Mouse (Mus musculus) heart, postnatal 0 days (tissue): ENCODE results near the gene Stxbp2. TPM values are rescaled to one million over a fixed set of nuclear protein-coding genes. Genes with fewer than 3 reads are reported as not detected.
A peak's percentile ranks its signal among the peaks of the same experiment; 100 is the strongest.

ENCODE experiments used
- ATAC-seq: fragments of 200-750 bp; cut with Nextera tagmentation; 2 replicates; pipeline ENCODE4 v1.8.0; 2017; ENCODE audit warnings: low read depth, moderate number of reproducible peaks, moderate library complexity; ENCODE audit not compliant: insufficient read depth
- DNase-seq: peaks from one replicate; pipeline ENCODE4 v3.0.0-alpha.2; 2016; ENCODE audit warnings: low spot score
- H3K27ac ChIP-seq: fragments of 300-500 bp; sonication (generic); 2 replicates; pipeline ENCODE4 v1.5.1; 2014; ENCODE audit warnings: low read depth, mild to moderate bottlenecking
- H3K27me3 ChIP-seq: fragments of 300-500 bp; sonication (generic); 2 replicates; pipeline ENCODE4 v1.6.1; 2014; ENCODE audit warnings: low read length, mixed read lengths; ENCODE audit not compliant: control insufficient read depth, insufficient read depth
- H3K36me3 ChIP-seq: fragments of 300-500 bp; sonication (generic); replicated peaks from 2 replicates; pipeline ENCODE4 v1.6.1; 2014; ENCODE audit warnings: low read length, mixed read lengths; ENCODE audit not compliant: control insufficient read depth, insufficient read depth
- H3K4me1 ChIP-seq: fragments of 300-500 bp; sonication (generic); 2 replicates; pipeline ENCODE4 v1.6.1; 2014; ENCODE audit warnings: antibody characterized with exemption; ENCODE audit not compliant: control insufficient read depth, insufficient read depth
- H3K4me2 ChIP-seq: fragments of 300-500 bp; sonication (generic); 2 replicates; pipeline ENCODE4 v1.6.1; 2014; ENCODE audit warnings: low read depth, mild to moderate bottlenecking, low read length, moderate library complexity
- H3K4me3 ChIP-seq: fragments of 300-500 bp; sonication (generic); 2 replicates; pipeline ENCODE4 v1.5.1; 2014; ENCODE audit warnings: low read depth, low read length
- H3K9ac ChIP-seq: fragments of 300-500 bp; sonication (generic); replicated peaks from 2 replicates; pipeline ENCODE4 v1.6.1; 2014; ENCODE audit warnings: low read depth, low read length, mixed read lengths
- H3K9me3 ChIP-seq: fragments of 300-500 bp; sonication (generic); replicated peaks from 2 replicates; pipeline ENCODE4 v1.6.1; 2016; ENCODE audit warnings: low read length; ENCODE audit not compliant: control insufficient read depth
- CTCF ChIP-seq: IDR thresholded peaks from 2 replicates; pipeline ENCODE4 v1.5.1; 2016; ENCODE audit warnings: antibody characterized with exemption, control low read depth, low read depth
- EP300 ChIP-seq: IDR thresholded peaks from 2 replicates; pipeline ENCODE4 v1.6.1; 2016; ENCODE audit warnings: antibody characterized with exemption, low read depth
- WGBS: fragments of 180-500 bp; shearing (Covaris S2); extraction: QIAGEN DNeasy Blood & Tissue Kit; methylation state at CpG from one replicate; pipeline ENCODE4 v1.1.7; 2014; 5-methylcytosine and 5-hydroxymethylcytosine counted together
- polyA plus RNA-seq: library from polyadenylated mRNA; unstranded; fragments of >200 nt; fragmentation: Nextera tagmentation; extraction: Ambion mirVana; gene quantifications from 2 replicates; pipeline ENCODE4 v1.2.1, GENCODE M21; 2015
- total RNA-seq: library from RNA; depleted of rRNA; stranded (reverse); fragments of >200 nt; gene quantifications from 2 replicates; pipeline ENCODE4 v1.2.3, GENCODE M21; 2014; ENCODE audit warnings: low replicate concordance

Gene Stxbp2
- total and polyA plus RNA-seq, 2 experiments from 2014 or later = 14.5 to 15.2 TPM

DNA sequence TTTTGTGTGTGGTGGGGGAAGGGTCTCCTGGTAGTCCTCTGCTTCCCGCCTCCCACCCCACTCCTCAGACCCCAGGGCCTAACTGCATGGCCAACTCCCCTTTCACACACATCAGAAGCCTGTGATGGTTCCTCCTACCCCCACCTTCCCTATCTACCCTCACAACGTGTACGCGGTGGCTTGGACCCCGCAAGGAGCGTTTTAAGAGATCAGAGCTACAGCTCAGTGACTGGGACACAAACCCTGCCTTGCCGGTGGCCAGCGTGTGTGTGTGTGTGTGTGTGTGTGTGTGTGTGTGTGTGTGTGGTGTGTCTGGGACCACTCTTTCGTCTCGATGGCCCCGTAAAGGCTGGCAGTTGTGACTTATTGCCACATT lies 42.5 kb upstream of the Stxbp2 start:
- 0 out of 2 replicates have a peak, but pooled peaks have one; percentile 10 for ATAC-seq
- 21% methylated on average over 11 of the region's 11 CpGs for WGBS
- peak overlapping the region; percentile 100 for H3K4me2 ChIP-seq
- H3K36me3 ChIP-seq = no peaks in the 10 kb centered on the region
- H3K9me3 ChIP-seq = no peaks in the 10 kb centered on the region
- peaks cover 18% of the 10 kb centered on the region; the same call in 1 of the 2 replicates for H3K27me3 ChIP-seq
- peak overlapping the region; percentile 53; the same call in 1 of the 2 replicates for H3K9ac ChIP-seq
- H3K4me1 ChIP-seq = peaks cover 5% of the 10 kb centered on the region; the same call in 1 of the 2 replicates
- peak overlapping the region; percentile 71 for H3K4me3 ChIP-seq
- H3K27ac ChIP-seq = no peak overlapping the region
- TF ChIP-seq EP300 (no peak), CTCF (no peak)
- DNase-seq = no peak

DNA sequence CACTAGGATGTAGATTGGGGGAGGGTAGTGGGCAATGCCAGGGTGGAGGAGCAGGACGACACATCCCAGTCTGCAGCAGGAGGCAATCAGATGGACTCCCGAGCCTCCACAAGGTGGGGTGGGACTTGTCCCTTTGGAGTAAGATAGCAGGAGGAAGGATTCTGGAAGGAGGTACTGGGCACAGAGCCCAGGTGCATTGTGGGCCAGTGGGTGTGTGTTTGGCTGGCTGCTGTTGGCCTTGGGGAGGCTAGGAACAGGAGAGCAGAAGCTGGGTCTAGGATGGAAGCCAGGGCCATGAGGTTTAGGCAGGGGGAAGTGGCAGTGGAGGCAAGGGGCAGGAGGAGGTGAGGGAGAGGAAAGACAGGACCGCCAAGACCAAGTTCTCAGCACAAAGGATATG lies 37.3 kb upstream of the Stxbp2 start:
- Histone ChIP-seq H3K36me3 (no peaks in the 10 kb centered on the region), H3K4me2 (no peak overlapping the region), H3K4me3 (no peak overlapping the region), H3K9ac (no peak overlapping the region), H3K27me3 (no peaks in the 10 kb centered on the region), H3K4me1 (no peaks in the 10 kb centered on the region), H3K9me3 (no peaks in the 10 kb centered on the region), H3K27ac (no peak overlapping the region)
- DNase-seq = no peak
- 35% methylated on average over 3 of the region's 3 CpGs for WGBS
- TF ChIP-seq EP300 = no peak
- no peak for TF ChIP-seq CTCF
- ATAC-seq = no peak

DNA sequence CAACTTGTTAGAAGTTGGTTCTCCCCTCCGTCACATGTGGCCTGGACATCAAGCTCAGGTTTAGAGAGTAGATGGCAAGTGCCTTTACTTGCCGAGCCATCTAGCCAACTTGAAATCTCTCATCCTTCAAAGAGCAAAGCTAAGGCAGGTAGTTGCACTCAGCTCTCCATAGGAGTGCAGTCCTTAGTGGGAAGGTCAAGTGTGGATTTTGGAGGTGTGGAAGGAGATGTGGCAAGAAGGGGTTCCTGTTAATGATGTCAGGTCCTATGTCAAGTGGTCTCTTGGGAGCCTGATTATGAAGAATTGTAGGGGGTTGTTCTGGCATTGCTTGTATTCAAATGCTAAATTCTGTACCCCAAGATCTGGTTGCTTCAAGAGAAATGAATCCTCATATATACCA lies 36.3 kb upstream of the Stxbp2 start:
- H3K9me3 ChIP-seq = no peaks in the 10 kb centered on the region
- no peak for ATAC-seq
- no peaks in the 10 kb centered on the region for H3K27me3 ChIP-seq
- H3K4me1 ChIP-seq = no peaks in the 10 kb centered on the region
- no peak overlapping the region for H3K4me3 ChIP-seq
- TF ChIP-seq EP300 (no peak), CTCF (no peak)
- no peak overlapping the region for H3K27ac ChIP-seq
- 78% methylated on average over 2 of the region's 2 CpGs for WGBS
- no peak overlapping the region for H3K4me2 ChIP-seq
- no peak overlapping the region for H3K9ac ChIP-seq
- DNase-seq = no peak
- H3K36me3 ChIP-seq = no peaks in the 10 kb centered on the region

DNA sequence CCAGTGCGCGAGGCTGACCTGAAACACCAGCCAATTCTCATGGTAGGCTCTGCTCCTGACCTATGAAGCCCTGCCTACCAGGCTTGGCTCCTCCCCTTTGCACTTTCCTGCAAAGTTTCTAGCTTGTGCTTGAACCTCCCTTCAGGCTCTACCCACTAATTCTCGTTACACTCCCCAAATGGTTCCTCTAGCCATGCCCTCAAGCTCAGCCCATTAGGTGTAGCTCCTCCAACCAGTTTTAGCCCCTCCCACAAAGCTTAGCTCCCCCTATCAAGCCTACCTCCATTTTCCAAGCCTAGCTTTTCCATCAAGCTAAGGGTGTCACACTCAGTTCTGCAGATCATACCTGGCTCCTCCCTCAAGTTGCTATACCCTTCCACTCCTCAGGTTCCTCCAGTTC lies 32.7 kb upstream of the Stxbp2 start:
- H3K27me3 ChIP-seq = no peaks in the 10 kb centered on the region
- H3K9me3 ChIP-seq = no peaks in the 10 kb centered on the region
- no peak overlapping the region for H3K4me2 ChIP-seq
- no peaks in the 10 kb centered on the region for H3K36me3 ChIP-seq
- DNase-seq (no peak), ATAC-seq (no peak)
- WGBS = 60% methylated on average over 3 of the region's 3 CpGs
- no peak overlapping the region for H3K9ac ChIP-seq
- no peak overlapping the region for H3K4me3 ChIP-seq
- H3K4me1 ChIP-seq = no peaks in the 10 kb centered on the region
- TF ChIP-seq EP300 (no peak), CTCF (no peak)
- no peak overlapping the region for H3K27ac ChIP-seq

DNA sequence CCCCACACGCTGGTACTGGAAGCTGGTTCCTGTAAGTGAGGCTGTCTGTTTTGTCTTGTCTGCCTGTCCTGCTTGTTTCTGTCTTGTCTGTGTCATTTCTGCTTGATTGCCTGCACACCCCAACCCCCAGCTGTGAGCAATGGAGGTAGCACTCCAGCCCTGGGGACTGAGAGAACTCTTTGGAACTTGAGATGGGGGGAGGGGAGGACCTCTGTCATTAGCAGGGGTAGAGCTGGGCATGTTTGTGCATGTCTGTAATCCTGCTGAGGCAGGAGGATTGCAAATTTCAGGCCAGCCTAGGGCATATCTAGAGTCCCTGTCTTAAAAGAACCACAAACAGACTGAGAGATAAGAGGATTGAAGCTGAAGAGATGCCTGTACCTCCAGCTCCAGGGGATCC lies 31.5 kb upstream of the Stxbp2 start:
- no peak overlapping the region for H3K9ac ChIP-seq
- DNase-seq (no peak), ATAC-seq (no peak)
- H3K27ac ChIP-seq = no peak overlapping the region
- TF ChIP-seq CTCF (no peak), EP300 (no peak)
- no peaks in the 10 kb centered on the region for H3K4me1 ChIP-seq
- 50% methylated on average over 1 of the region's 1 CpGs for WGBS
- no peaks in the 10 kb centered on the region for H3K36me3 ChIP-seq
- no peak overlapping the region for H3K4me2 ChIP-seq
- no peak overlapping the region for H3K4me3 ChIP-seq
- H3K27me3 ChIP-seq = no peaks in the 10 kb centered on the region
- H3K9me3 ChIP-seq = no peaks in the 10 kb centered on the region

DNA sequence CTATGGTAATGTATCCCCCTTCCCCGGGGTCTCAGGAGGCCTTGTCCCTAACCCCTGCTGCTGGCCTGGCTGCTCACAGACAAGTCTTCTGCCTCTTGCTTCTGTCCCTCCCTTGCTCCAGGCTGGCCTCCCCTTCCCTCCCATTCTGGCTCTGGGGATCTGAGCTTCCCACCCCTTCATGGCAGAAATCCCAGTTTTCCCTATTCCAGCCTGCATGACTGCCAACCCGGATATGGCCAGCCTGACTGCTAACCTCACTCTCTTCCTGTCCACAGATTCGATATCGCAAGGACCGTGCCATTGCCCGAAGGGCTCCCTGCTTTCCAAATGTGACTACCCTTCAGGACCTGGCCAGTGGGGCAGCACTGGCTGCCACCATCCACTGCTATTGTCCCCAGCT lies 30.4 kb upstream of the Stxbp2 start:
- no peak overlapping the region for H3K4me3 ChIP-seq
- no peaks in the 10 kb centered on the region for H3K4me1 ChIP-seq
- ATAC-seq (peak; percentile 21; the same call in 1 of the 2 replicates), DNase-seq (peak; percentile 37)
- no peak for TF ChIP-seq CTCF
- no peak for TF ChIP-seq EP300
- no peaks in the 10 kb centered on the region for H3K9me3 ChIP-seq
- H3K27ac ChIP-seq = no peak overlapping the region
- no peak overlapping the region for H3K9ac ChIP-seq
- H3K4me2 ChIP-seq = no peak overlapping the region
- H3K27me3 ChIP-seq = no peaks in the 10 kb centered on the region
- 54% methylated on average over 6 of the region's 6 CpGs for WGBS
- H3K36me3 ChIP-seq = no peaks in the 10 kb centered on the region
